Mouse (Mus musculus): ENCODE data around the gene Lpp. TPM values are rescaled to one million over a fixed set of nuclear protein-coding genes. Genes with fewer than 3 reads are reported as not detected.

Lpp gene
- polyA plus RNA-seq, 1 experiment from 2014 or later, result 51.0 TPM

DNA sequence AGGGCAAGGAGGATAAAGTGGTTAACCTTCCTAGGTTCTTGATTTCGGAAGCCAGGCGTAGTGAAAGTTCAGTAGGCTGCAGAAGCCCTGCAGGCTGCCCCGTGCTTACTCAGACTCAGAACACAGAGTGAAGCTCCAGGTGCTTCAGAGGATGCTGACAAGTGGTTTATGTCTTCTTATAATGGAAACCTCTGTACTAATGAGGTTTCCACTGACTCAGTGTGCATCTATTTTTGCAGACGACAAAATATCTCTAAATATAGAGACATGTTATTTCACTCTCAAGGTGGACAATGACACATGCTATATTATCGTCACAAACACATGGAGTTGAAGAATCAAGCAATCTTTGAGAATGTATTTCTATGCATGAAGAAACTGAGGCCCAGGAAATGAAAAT is 446.8 kb downstream of the Lpp start:
- H3K27me3 ChIP-seq, result no peaks in the 10 kb centered on the region
- H3K4me1 ChIP-seq, result no peaks in the 10 kb centered on the region
- no peak overlapping the region for H3K4me3 ChIP-seq
- 83% methylated on average over 5 of the region's 5 CpGs for WGBS
- H3K4me2 ChIP-seq, result no peak overlapping the region
- ATAC-seq (ENCODE audit: insufficient number of reproducible peaks, low FRiP score, low TSS enrichment, low read depth), result no peak
- no peak overlapping the region for H3K9ac ChIP-seq
- no peaks in the 10 kb centered on the region for H3K9me3 ChIP-seq
- no peaks in the 10 kb centered on the region for H3K36me3 ChIP-seq
- H3K27ac ChIP-seq, result no peak overlapping the region

- peaks cover 3% of the 10 kb centered on the region; the same call in 1 of the 2 replicates for H3K4me1 ChIP-seq
- H3K9ac ChIP-seq, result no peak overlapping the region
- H3K27me3 ChIP-seq, result no peaks in the 10 kb centered on the region
- 78% methylated on average over 1 of the region's 1 CpGs for WGBS
- H3K4me3 ChIP-seq, result no peak overlapping the region
- H3K4me2 ChIP-seq, result no peak overlapping the region
- no peaks in the 10 kb centered on the region for H3K9me3 ChIP-seq
- no peak for ATAC-seq (ENCODE audit: insufficient number of reproducible peaks, low FRiP score, low TSS enrichment, low read depth)
- no peaks in the 10 kb centered on the region for H3K36me3 ChIP-seq
- no peak overlapping the region for H3K27ac ChIP-seq
Observed at GRCm38 (mm10) chr16:24846141-24846540, 452.8 kb downstream of the Lpp start.

- Histone ChIP-seq H3K27ac (no peak overlapping the region), H3K4me1 (no peaks in the 10 kb centered on the region), H3K4me3 (no peak overlapping the region), H3K9me3 (no peaks in the 10 kb centered on the region), H3K9ac (no peak overlapping the region), H3K36me3 (no peaks in the 10 kb centered on the region), H3K27me3 (no peaks in the 10 kb centered on the region), H3K4me2 (no peak overlapping the region)
- WGBS, result 84% methylated on average over 9 of the region's 9 CpGs
- no peak for ATAC-seq (ENCODE audit: insufficient number of reproducible peaks, low FRiP score, low TSS enrichment, low read depth)
Observed at GRCm38 (mm10) chr16:24859509-24860140, 466.3 kb downstream of the Lpp start.

DNA sequence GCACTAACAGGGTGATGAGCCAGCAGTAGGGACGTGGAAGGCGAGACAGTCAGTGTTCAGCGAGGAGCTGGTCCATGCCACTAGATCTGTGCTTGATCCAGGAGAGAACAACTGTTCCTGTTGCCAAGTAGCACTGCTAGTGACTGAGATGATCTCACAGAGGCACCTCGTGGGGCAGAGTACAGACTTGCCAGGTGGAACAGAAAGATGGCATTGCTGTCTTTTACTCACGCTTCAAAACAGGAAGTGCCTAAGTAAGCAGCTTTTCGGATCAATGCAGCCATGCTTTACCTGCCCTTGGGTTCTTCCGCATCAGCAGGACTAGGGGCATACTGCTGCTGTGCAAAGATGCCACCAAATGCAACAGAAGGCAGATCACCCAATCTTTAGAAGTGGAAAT is 467.1 kb downstream of the Lpp start:
- H3K36me3 ChIP-seq, result no peaks in the 10 kb centered on the region
- H3K9me3 ChIP-seq, result no peaks in the 10 kb centered on the region
- H3K4me2 ChIP-seq, result no peak overlapping the region
- no peaks in the 10 kb centered on the region for H3K27me3 ChIP-seq
- no peak for ATAC-seq (ENCODE audit: insufficient number of reproducible peaks, low FRiP score, low TSS enrichment, low read depth)
- H3K4me3 ChIP-seq, result no peak overlapping the region
- H3K9ac ChIP-seq, result no peak overlapping the region
- WGBS, result 84% methylated on average over 7 of the region's 7 CpGs
- H3K27ac ChIP-seq, result no peak overlapping the region
- H3K4me1 ChIP-seq, result no peaks in the 10 kb centered on the region

- no peaks in the 10 kb centered on the region for H3K9me3 ChIP-seq
- H3K9ac ChIP-seq, result no peak overlapping the region
- ATAC-seq (ENCODE audit: insufficient number of reproducible peaks, low FRiP score, low TSS enrichment, low read depth), result no peak
- no peak overlapping the region for H3K4me3 ChIP-seq
- H3K4me2 ChIP-seq, result no peak overlapping the region
- H3K4me1 ChIP-seq, result no peaks in the 10 kb centered on the region
- no peaks in the 10 kb centered on the region for H3K36me3 ChIP-seq
- H3K27ac ChIP-seq, result no peak overlapping the region
- H3K27me3 ChIP-seq, result no peaks in the 10 kb centered on the region
- WGBS, result 39% methylated on average over 5 of the region's 5 CpGs
Observed at GRCm38 (mm10) chr16:24861374-24861773, 468.1 kb downstream of the Lpp start.

GRCm38 (mm10) chr16:24874235-24874634 is 480.9 kb downstream of the Lpp start:
- Histone ChIP-seq H3K27ac (no peak overlapping the region), H3K9me3 (peaks cover 4% of the 10 kb centered on the region; the same call in 1 of the 2 replicates), H3K27me3 (no peaks in the 10 kb centered on the region)

GRCm38 (mm10) chr16:24875661-24876060 is 482.4 kb downstream of the Lpp start:
- ATAC-seq (ENCODE audit: insufficient number of reproducible peaks, low FRiP score, low TSS enrichment, low read depth), result no peak
- H3K4me1 ChIP-seq, result peaks cover under 1% of the 10 kb centered on the region; the same call in 1 of the 2 replicates
- no peak overlapping the region for H3K4me2 ChIP-seq
- H3K9ac ChIP-seq, result no peak overlapping the region
- H3K36me3 ChIP-seq, result peaks cover 6% of the 10 kb centered on the region
- no peak overlapping the region for H3K27ac ChIP-seq
- H3K4me3 ChIP-seq, result no peak overlapping the region
- H3K27me3 ChIP-seq, result no peaks in the 10 kb centered on the region
- H3K9me3 ChIP-seq, result peaks cover 4% of the 10 kb centered on the region; the same call in 1 of the 2 replicates
- WGBS, result 73% methylated on average over 1 of the region's 1 CpGs

More at GRCm38 (mm10) chr16:24874235-24874634, 480.9 kb downstream of the Lpp start:
- H3K9ac ChIP-seq, result no peak overlapping the region
- H3K4me3 ChIP-seq, result no peak overlapping the region
- no peaks in the 10 kb centered on the region for H3K4me1 ChIP-seq
- no peak overlapping the region for H3K4me2 ChIP-seq
- no peak for ATAC-seq (ENCODE audit: insufficient number of reproducible peaks, low FRiP score, low TSS enrichment, low read depth)
- WGBS, result 67% methylated on average over 4 of the region's 4 CpGs
- peaks cover 9% of the 10 kb centered on the region for H3K36me3 ChIP-seq

GRCm38 (mm10) chr16:24878977-24879376 is 485.7 kb downstream of the Lpp start:
- H3K27ac ChIP-seq, result no peak overlapping the region
- H3K27me3 ChIP-seq, result no peaks in the 10 kb centered on the region
- ATAC-seq (ENCODE audit: insufficient number of reproducible peaks, low FRiP score, low TSS enrichment, low read depth), result no peak
- no peak overlapping the region for H3K4me2 ChIP-seq
- 56% methylated on average over 4 of the region's 4 CpGs for WGBS
- H3K4me1 ChIP-seq, result peaks cover 4% of the 10 kb centered on the region; the same call in 1 of the 2 replicates
- H3K9ac ChIP-seq, result no peak overlapping the region
- H3K36me3 ChIP-seq, result no peaks in the 10 kb centered on the region
- H3K9me3 ChIP-seq, result no peaks in the 10 kb centered on the region
- no peak overlapping the region for H3K4me3 ChIP-seq

GRCm38 (mm10) chr16:24880698-24881097 is 487.4 kb downstream of the Lpp start:
- Histone ChIP-seq H3K4me1 (peaks cover 4% of the 10 kb centered on the region; the same call in 1 of the 2 replicates), H3K36me3 (no peaks in the 10 kb centered on the region), H3K27me3 (no peaks in the 10 kb centered on the region), H3K27ac (no peak overlapping the region), H3K9me3 (no peaks in the 10 kb centered on the region), H3K4me2 (no peak overlapping the region), H3K4me3 (no peak overlapping the region), H3K9ac (no peak overlapping the region)
- WGBS, result 33% methylated on average over 8 of the region's 8 CpGs
- ATAC-seq (ENCODE audit: insufficient number of reproducible peaks, low FRiP score, low TSS enrichment, low read depth), result no peak

- no peak for ATAC-seq (ENCODE audit: insufficient number of reproducible peaks, low FRiP score, low TSS enrichment, low read depth)
- Histone ChIP-seq H3K27ac (no peak overlapping the region), H3K9me3 (no peaks in the 10 kb centered on the region), H3K27me3 (no peaks in the 10 kb centered on the region), H3K4me3 (no peak overlapping the region), H3K4me2 (no peak overlapping the region), H3K9ac (no peak overlapping the region), H3K36me3 (no peaks in the 10 kb centered on the region), H3K4me1 (peaks cover 8% of the 10 kb centered on the region; the same call in 1 of the 2 replicates)
- 84% methylated on average over 3 of the region's 3 CpGs for WGBS
Observed at GRCm38 (mm10) chr16:24881981-24882775, 488.9 kb downstream of the Lpp start.

GRCm38 (mm10) chr16:24884017-24884416 is 490.7 kb downstream of the Lpp start:
- H3K4me1 ChIP-seq, result peaks cover 8% of the 10 kb centered on the region; the same call in 1 of the 2 replicates
- ATAC-seq (ENCODE audit: insufficient number of reproducible peaks, low FRiP score, low TSS enrichment, low read depth), result no peak
- no peak overlapping the region for H3K4me3 ChIP-seq
- H3K9me3 ChIP-seq, result no peaks in the 10 kb centered on the region
- H3K4me2 ChIP-seq, result no peak overlapping the region
- no peaks in the 10 kb centered on the region for H3K36me3 ChIP-seq
- no peak overlapping the region for H3K9ac ChIP-seq
- no peaks in the 10 kb centered on the region for H3K27me3 ChIP-seq
- H3K27ac ChIP-seq, result no peak overlapping the region

GRCm38 (mm10) chr16:24886346-24886745 is 493.0 kb downstream of the Lpp start:
- Histone ChIP-seq H3K27me3 (no peaks in the 10 kb centered on the region), H3K4me3 (no peak overlapping the region), H3K9ac (no peak overlapping the region), H3K4me1 (peaks cover 6% of the 10 kb centered on the region; the same call in 1 of the 2 replicates), H3K27ac (no peak overlapping the region), H3K4me2 (no peak overlapping the region), H3K9me3 (no peaks in the 10 kb centered on the region), H3K36me3 (no peaks in the 10 kb centered on the region)
- ATAC-seq (ENCODE audit: insufficient number of reproducible peaks, low FRiP score, low TSS enrichment, low read depth), result no peak
- 45% methylated on average over 3 of the region's 3 CpGs for WGBS

All from limb, embryonic 15.5 days (tissue).